Mouse (Mus musculus): ENCODE measurements around the gene Mfn2. TPM values are rescaled to one million over a fixed set of nuclear protein-coding genes. Genes with fewer than 3 reads are reported as not detected.

The Mfn2 gene
- total RNA-seq, 2 experiments from 2014 or later: 198 to 200 TPM

DNA sequence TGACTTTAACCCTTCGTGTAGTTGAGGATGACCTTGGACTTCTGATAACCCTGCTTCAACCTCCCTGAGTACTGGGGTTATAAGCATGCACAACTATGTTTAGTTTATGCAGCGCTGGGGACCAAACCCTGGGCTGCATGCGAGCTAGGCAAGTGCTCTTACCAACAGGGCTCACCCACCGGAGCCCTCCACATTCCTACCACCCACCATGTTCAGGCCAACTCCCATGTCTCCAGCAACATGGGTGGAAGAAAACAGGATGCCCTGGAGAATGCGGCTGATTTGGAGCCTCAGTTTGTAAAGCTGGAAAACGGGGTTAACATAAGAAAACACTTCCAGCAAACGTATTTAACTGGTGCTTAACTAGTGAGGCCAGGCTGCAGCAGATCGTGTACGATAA is 31.4 kb upstream of the Mfn2 start:
- no peak for DNase-seq (ENCODE audit: low spot score in 2 of 2)
- Histone ChIP-seq H3K4me3 (peak overlapping the region; percentile 82), H3K27ac (peak overlapping the region; percentile 89)
- no peak for TF ChIP-seq CTCF (conservative IDR thresholded peaks at IDR 0.05)

DNA sequence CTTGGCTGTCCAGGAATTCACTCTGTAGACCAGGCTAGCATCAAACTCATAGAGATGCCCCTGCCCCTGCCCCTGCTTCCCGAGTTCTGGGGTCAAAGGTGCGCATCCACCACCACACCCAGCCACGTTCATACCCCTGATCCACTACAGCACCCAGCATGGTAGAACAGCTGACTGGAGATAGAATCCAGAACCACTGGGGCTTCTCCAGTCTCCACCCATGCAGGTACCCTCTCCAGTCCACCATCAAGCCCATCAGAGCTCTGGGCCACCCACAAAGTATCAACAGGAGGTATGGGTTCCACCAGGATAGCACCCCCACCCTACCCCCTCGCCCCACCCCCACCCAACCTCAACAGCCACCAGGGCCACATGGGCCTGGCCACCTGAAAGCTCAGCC is 30.1 kb upstream of the Mfn2 start:
- no peak for TF ChIP-seq CTCF (conservative IDR thresholded peaks at IDR 0.05)
- no peak for DNase-seq (ENCODE audit: low spot score in 2 of 2)
- Histone ChIP-seq H3K4me3 (no peak overlapping the region), H3K27ac (no peak overlapping the region)

DNA sequence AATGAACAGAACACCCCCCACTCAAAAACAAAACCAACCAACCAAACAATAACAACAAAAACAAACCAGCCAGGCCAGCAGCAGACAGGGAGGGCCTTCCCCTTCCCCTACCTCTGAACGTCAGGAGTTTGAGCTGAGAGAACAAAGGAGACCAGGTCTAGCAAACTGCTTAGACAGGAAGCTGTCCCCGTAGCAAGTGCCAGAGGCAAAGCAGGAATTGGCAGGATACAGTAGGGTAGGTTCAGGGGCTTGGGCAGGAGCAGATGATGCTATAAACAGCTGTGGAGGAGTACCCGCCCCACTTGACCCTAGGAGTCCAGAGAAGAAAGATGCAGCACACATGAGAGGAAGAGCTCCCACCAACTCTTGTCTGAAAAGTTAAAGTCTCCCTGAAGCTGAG is 29.6 kb upstream of the Mfn2 start:
- no peak for TF ChIP-seq CTCF (conservative IDR thresholded peaks at IDR 0.05)
- Histone ChIP-seq H3K4me3 (no peak overlapping the region), H3K27ac (no peak overlapping the region)

DNA sequence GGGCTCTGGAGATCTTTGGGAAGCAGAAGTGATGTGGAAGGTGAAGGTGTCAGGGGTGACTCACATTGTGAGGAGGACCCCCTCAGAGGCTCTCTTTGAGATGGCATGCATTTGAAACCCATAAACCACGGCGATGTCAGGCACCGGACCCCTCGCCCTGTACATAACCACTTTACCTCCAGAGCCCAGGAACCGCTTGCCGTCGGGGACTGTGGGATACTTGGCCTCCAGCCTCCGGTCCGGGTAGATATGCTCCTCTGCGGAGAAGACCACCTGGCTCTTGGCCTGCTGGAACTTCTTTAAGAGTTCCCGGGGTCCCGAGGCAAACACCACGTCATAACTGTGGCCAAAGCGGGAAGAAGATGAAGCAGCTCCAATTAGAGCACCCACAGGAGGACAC is 26.4 kb upstream of the Mfn2 start:
- no peak for DNase-seq (ENCODE audit: low spot score in 2 of 2)
- TF ChIP-seq CTCF (conservative IDR thresholded peaks at IDR 0.05): no peak
- H3K4me3 ChIP-seq: no peak overlapping the region
- no peak overlapping the region for H3K27ac ChIP-seq

More for the DNA sequence above, 29.6 kb upstream of the Mfn2 start:
- no peak for DNase-seq (ENCODE audit: low spot score in 2 of 2)

DNA sequence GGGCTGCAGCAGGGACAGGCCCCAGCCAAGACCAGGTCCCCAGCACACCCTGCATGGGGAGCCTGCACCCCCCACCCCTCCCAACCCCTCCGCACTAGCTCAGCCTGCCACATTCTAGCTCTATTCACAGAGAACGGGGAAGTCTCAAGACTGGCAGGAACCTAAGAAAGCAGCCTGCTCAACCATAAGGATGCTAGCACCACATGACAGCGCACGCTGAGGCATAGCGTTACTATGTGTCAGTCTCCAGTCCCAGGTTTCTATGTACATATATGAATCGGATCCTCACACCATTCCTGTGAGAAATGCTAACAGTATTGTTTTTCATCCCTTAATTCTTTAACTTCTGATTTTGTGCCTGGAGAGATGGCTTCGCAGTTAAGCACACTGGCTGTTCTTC is 24.0 kb upstream of the Mfn2 start:
- DNase-seq (ENCODE audit: low spot score in 2 of 2): no peak
- no peak overlapping the region for H3K27ac ChIP-seq
- TF ChIP-seq CTCF (conservative IDR thresholded peaks at IDR 0.05): no peak
- no peak overlapping the region for H3K4me3 ChIP-seq

DNA sequence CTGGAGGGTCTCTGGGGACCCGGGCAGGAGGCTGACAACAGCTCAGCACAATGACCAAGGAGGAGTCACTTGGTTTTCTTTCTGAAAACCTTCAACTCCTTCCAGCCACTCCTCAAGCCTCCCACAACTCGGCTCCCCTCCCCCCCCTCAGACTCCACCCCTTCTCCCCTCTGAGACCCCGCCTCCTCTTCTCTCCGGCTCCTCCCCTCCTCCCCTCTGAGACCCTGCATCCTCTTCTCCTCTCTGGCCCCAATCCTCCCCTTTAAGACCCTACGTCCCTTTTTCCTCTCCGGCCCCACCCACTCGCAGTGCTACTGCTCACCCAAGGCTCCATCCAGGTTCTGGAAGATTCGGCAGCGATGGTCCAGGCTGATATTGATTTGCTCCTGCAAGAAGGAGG is 23.6 kb upstream of the Mfn2 start:
- Histone ChIP-seq H3K27ac (no peak overlapping the region), H3K4me3 (no peak overlapping the region)
- no peak for TF ChIP-seq CTCF (conservative IDR thresholded peaks at IDR 0.05)
- DNase-seq (ENCODE audit: low spot score in 2 of 2): no peak

DNA sequence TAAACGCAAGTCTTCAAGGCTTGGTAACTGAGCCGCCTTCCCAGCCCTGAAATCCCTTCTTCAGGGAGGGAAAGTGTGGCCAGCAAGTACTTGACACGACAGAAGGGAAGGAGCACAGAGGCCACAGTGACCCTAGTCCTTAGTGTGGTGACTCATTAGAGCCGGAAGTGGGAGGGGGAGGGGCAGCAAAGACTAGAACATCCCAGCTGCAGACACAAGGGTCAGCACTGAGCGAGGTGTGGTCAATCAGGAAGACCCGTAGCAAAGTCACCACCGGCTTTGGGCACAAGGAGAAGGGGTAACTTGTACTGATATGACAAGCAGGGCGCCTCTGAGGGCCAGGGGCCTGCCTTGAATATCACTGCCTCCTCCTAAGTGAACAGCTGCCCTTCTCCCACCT is 23.2 kb upstream of the Mfn2 start:
- Histone ChIP-seq H3K4me3 (no peak overlapping the region), H3K27ac (no peak overlapping the region)
- no peak for TF ChIP-seq CTCF (conservative IDR thresholded peaks at IDR 0.05)
- DNase-seq (ENCODE audit: low spot score in 2 of 2): no peak

DNA sequence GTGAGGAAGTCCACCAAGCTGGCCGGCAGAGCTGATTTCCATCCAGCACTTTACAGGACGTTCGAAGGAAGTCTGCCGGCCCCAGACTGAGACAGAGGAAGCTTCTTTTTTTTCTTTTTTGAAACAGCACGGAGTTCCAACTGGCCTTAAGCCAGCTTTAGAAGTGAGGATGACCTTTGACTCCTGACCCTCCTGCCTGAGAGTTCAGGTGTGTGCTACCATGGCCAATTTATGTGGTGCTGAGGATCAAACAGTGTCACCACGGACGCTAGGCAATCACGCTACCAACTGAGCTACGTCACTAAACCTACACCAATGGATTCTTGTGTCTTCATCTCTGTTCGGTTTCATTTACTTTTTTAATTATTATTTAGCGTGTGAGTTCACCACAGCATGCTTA is 17.8 kb upstream of the Mfn2 start:
- Histone ChIP-seq H3K27ac (no peak overlapping the region), H3K4me3 (no peak overlapping the region)
- no peak for DNase-seq (ENCODE audit: low spot score in 2 of 2)
- no peak for TF ChIP-seq CTCF (conservative IDR thresholded peaks at IDR 0.05)

DNA sequence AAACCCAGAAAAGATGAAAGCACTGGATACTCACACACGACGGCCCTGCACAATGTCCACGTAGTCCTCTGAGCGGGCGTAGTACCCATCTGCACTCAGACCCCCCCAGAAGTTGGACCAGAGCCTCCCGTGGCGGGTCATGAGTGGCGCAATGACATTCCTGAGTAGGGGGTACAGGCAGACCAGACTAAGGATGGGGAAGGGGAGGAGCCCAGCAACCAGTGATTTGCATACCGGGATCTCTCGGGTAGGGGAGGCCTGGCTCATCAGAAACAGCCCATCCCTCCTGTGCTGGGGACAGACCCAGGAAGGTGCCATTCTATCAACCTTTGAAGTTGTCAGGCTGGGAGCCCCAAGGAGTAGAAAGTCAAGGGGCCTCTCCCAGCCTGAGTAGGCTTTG is 16.5 kb upstream of the Mfn2 start:
- DNase-seq (ENCODE audit: low spot score in 2 of 2): no peak
- no peak for TF ChIP-seq CTCF (conservative IDR thresholded peaks at IDR 0.05)
- Histone ChIP-seq H3K4me3 (no peak overlapping the region), H3K27ac (no peak overlapping the region)

DNA sequence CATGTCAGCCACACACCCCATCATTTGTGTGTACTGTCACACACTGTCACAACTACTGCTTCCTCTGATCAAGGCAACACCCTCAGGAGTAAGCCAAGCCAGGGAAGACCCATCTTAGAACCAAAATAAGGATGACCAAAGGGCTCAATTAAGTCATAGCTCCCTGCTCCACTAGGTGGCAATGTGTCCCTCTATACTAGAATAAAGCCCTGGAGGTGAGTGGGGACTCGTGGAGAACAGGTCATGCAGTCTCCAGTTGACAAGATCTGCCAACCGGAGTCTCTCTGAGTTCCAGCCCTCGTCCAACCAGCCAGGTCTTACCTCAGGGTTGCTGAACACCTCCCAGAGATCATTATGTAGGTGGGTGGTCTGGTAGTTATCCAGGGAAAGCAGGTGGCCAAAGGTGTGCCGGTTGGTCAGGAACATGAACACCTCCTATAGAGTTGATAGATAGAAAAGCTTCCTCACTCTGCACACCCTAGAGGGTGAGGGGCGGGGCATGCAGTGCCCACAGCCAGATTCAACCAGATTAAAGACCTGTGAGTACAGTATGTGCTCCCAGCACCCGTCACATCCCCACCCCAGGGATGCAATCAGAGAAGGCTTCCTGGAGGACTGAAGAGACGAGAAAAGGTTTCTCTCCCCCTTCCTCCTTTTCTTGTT is 14.1 kb upstream of the Mfn2 start:
- TF ChIP-seq CTCF (conservative IDR thresholded peaks at IDR 0.05): peak; percentile 84
- Histone ChIP-seq H3K27ac (no peak overlapping the region), H3K4me3 (no peak overlapping the region)
- peak in 1 of 2 experiments; percentile 66 for DNase-seq (ENCODE audit: low spot score in 2 of 2)

DNA sequence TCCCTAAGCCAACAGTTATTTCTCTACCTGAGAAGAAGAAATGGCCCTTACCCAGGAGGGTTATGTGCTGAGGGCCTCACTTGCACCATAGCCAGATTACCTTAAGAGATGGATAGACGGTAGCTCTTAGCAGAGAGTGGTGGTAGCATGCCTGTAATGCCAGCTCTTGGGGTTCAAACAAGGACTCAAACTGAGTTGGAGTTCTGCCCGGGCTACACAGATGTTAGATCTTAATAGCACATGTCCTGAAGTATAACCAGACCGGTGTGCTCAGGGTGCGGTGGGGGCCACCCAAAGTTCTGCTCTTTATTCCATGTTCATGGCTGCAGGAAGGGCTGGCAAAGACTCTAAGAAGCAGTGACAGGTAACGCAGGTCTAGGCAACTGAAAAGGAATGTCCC is 5.0 kb upstream of the Mfn2 start:
- DNase-seq (ENCODE audit: low spot score in 2 of 2): no peak
- Histone ChIP-seq H3K27ac (no peak overlapping the region), H3K4me3 (no peak overlapping the region)
- TF ChIP-seq CTCF (conservative IDR thresholded peaks at IDR 0.05): no peak

DNA sequence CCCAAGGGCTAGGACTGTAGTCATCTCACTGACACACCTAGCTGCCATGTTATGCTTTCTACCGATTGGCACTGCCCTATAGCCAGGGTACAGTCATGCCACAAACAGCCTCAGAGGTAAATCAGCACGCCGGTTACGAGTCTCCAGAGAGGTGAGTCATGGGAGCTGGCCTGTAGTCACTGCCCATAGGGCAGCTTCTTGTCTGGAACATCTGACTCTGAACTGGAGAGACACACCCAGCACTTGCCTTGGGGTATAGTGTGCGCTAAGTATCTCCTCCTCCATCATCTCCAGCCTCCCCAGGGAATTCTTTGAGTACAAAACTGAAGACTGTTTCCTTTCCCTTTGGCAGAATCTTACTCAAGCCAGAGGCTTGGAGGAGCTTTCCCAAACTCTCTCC is 1.7 kb upstream of the Mfn2 start:
- no peak overlapping the region for H3K4me3 ChIP-seq
- H3K27ac ChIP-seq: no peak overlapping the region
- DNase-seq (ENCODE audit: low spot score in 2 of 2): no peak
- no peak for TF ChIP-seq CTCF (conservative IDR thresholded peaks at IDR 0.05)

DNA sequence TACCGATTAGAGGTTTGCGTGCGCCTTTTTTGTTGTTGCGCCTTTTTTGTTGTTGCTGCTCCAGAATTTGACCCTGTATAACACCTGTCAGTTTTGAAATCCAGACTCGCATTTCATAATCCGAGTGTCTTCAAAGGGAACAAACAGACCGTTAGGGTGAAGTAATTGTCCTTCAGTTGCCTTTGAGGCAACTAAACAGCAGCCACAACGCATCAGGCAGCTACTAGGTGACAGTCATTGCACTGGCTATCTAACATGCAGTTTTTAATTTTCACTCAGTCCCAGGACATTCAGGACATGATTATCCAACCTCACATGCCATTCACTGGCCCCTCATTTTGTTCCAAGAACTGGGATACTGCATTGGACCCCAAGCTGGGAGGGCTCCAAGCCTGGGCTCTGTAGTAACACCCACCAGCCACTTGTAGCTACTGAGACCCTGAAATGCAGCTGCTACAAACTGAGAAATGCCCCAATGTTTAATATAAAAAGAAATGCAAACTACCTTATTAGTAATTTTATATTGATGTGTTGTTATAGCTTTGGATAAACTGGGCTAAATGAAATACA is 671 bp upstream of the Mfn2 start:
- peak overlapping the region; percentile 96 for H3K4me3 ChIP-seq
- TF ChIP-seq CTCF (conservative IDR thresholded peaks at IDR 0.05): no peak
- DNase-seq (ENCODE audit: low spot score in 2 of 2): no peak
- H3K27ac ChIP-seq: peak overlapping the region; percentile 100

DNA sequence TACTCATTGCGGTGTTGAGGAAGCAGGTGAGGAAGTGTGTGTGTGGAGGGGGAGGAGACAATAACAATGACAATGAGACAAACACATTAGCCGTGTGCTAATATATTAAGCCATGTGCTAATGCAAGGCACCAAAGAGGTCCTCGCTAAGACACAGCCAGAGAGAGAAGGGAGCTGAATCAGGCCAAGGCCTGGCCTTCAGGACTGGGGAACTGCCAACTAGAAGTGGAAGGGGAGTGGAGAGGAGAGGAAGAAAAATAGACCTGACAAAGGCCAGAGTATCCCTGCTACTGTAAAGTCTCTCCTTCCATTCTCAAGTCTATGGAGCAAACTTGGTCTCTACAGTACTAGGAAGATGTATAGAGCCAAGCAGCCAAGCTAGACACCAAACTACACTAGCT is 903 bp downstream of the Mfn2 start:
- Histone ChIP-seq H3K27ac (peak overlapping the region; percentile 100), H3K4me3 (peak overlapping the region; percentile 96)
- DNase-seq (ENCODE audit: low spot score in 2 of 2): no peak
- no peak for TF ChIP-seq CTCF (conservative IDR thresholded peaks at IDR 0.05)
